Mouse (Mus musculus) liver, embryonic 16.5 days (tissue): ENCODE data around the gene Phex. TPM values are rescaled to one million over a fixed set of nuclear protein-coding genes. Genes with fewer than 3 reads are reported as not detected.

Experiments used
- ATAC-seq: fragments of 200-750 bp; cut with Nextera tagmentation; 2 replicates; pipeline ENCODE4 v1.8.0; 2017; ENCODE audit warnings: low read depth, mild to moderate bottlenecking, moderate number of reproducible peaks, moderate library complexity
- H3K27ac ChIP-seq: fragments of 300-500 bp; sonication (generic); 2 replicates; pipeline ENCODE4 v1.5.1; 2014; ENCODE audit warnings: mild to moderate bottlenecking, low read length
- H3K27me3 ChIP-seq: fragments of 300-500 bp; sonication (generic); 2 replicates; pipeline ENCODE4 v1.6.1; 2014; ENCODE audit warnings: low read depth, low read length, mixed read lengths; ENCODE audit not compliant: control insufficient read depth, insufficient read depth
- H3K36me3 ChIP-seq: fragments of 300-500 bp; sonication (generic); 2 replicates; pipeline ENCODE4 v1.6.1; 2014; ENCODE audit warnings: mild to moderate bottlenecking; ENCODE audit not compliant: control insufficient read depth, insufficient read depth
- H3K4me1 ChIP-seq: fragments of 300-500 bp; sonication (generic); 2 replicates; pipeline ENCODE4 v1.6.1; 2014; ENCODE audit warnings: low read depth, low read length, mixed read lengths; ENCODE audit not compliant: control insufficient read depth
- H3K4me2 ChIP-seq: fragments of 300-500 bp; sonication (generic); 2 replicates; pipeline ENCODE4 v1.6.1; 2014; ENCODE audit warnings: low read depth, low read length, mixed read lengths
- H3K4me3 ChIP-seq: fragments of 300-500 bp; sonication (generic); 2 replicates; pipeline ENCODE4 v1.5.1; 2014; ENCODE audit warnings: low read depth, mild to moderate bottlenecking, low read length
- H3K9ac ChIP-seq: fragments of 300-500 bp; sonication (generic); 2 replicates; pipeline ENCODE4 v1.6.1; 2014; ENCODE audit warnings: low read depth, low read length
- H3K9me3 ChIP-seq: fragments of 300-500 bp; sonication (generic); replicated peaks from 2 replicates; pipeline ENCODE4 v1.6.1; 2016; ENCODE audit warnings: low read length; ENCODE audit not compliant: control insufficient read depth
- WGBS: fragments of 180-500 bp; shearing (Covaris S2); extraction: QIAGEN DNeasy Blood & Tissue Kit; methylation state at CpG from one replicate; pipeline ENCODE4 v1.1.7; 2014; ENCODE audit not compliant: insufficient replicate concordance; 5-methylcytosine and 5-hydroxymethylcytosine counted together
- microRNA-seq: library from miRNA; unstranded; fragments of <30 nt; microRNA quantifications from one replicate; pipeline ENCODE4, GENCODE M21; 2016
- polyA plus RNA-seq: library from polyadenylated mRNA; unstranded; fragments of >200 nt; fragmentation: Nextera tagmentation; extraction: Ambion mirVana; gene quantifications from 2 replicates; pipeline ENCODE4 v1.2.1, GENCODE M21; 2015

The Phex gene
- polyA plus RNA-seq, 1 experiment from 2014 or later = not detected

GRCm38 (mm10) chrX:157164142-157164541, 251.0 kb downstream of the Phex start:
- Histone ChIP-seq H3K4me3 (no peak overlapping the region), H3K9ac (no peak overlapping the region), H3K9me3 (no peaks in the 10 kb centered on the region), H3K36me3 (no peaks in the 10 kb centered on the region), H3K4me2 (no peak overlapping the region), H3K27ac (no peak overlapping the region), H3K4me1 (no peaks in the 10 kb centered on the region), H3K27me3 (no peaks in the 10 kb centered on the region)
- no peak for ATAC-seq
- WGBS = 50% methylated on average over 3 of the region's 3 CpGs

DNA sequence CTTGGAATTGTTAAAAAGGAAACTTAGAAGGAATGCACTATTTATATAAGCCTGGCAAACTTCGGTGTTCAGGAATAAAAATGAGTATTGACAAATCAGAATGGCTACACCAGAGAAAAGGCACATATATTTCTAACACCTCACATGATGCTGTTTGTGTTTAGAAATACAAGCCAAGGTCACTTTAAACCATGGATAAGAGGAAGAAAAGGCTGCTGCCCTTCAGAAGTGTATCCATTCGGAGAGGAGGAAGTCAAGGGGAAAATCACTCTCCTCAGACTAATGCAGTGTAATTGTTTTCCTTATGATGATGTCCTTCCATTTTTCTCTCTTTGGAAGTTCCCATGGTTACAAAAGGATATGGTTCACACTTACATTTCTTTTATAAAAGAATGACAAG, 251.7 kb downstream of the Phex start:
- WGBS = 53% methylated on average over 2 of the region's 2 CpGs
- no peak for ATAC-seq
- no peak overlapping the region for H3K4me3 ChIP-seq
- H3K9ac ChIP-seq = no peak overlapping the region
- H3K27ac ChIP-seq = no peak overlapping the region
- H3K4me1 ChIP-seq = no peaks in the 10 kb centered on the region
- no peak overlapping the region for H3K4me2 ChIP-seq
- no peaks in the 10 kb centered on the region for H3K36me3 ChIP-seq
- no peaks in the 10 kb centered on the region for H3K27me3 ChIP-seq
- H3K9me3 ChIP-seq = no peaks in the 10 kb centered on the region

DNA sequence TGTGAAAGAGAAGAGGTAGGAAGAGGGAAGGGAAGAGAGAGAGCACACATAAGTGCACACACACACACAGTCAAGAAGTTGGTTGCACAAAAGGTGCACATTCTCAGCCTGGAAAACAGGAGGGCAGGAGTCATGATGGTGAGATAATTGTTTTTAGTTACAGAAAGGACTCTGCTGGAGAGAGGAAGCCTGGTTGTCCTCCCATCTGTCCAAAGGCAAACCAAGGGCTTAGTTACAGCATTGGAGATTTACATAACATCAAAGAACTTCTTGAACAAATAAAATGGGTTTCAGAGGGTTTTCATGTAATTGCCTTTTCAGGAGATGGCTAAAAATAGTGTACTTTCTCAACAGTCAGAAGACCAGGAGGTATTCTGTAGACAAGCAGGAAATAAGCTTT, 270.4 kb downstream of the Phex start:
- Histone ChIP-seq H3K4me2 (no peak overlapping the region), H3K27ac (no peak overlapping the region), H3K9me3 (no peaks in the 10 kb centered on the region), H3K27me3 (no peaks in the 10 kb centered on the region), H3K36me3 (no peaks in the 10 kb centered on the region), H3K4me3 (no peak overlapping the region), H3K4me1 (no peaks in the 10 kb centered on the region), H3K9ac (no peak overlapping the region)
- no peak for ATAC-seq

- Histone ChIP-seq H3K4me2 (no peak overlapping the region), H3K9ac (no peak overlapping the region), H3K9me3 (no peaks in the 10 kb centered on the region), H3K4me1 (no peaks in the 10 kb centered on the region), H3K4me3 (no peak overlapping the region), H3K27ac (no peak overlapping the region), H3K27me3 (no peaks in the 10 kb centered on the region), H3K36me3 (no peaks in the 10 kb centered on the region)
- WGBS = 60% methylated on average over 6 of the region's 6 CpGs
- no peak for ATAC-seq
Measured at GRCm38 (mm10) chrX:157139601-157140000, 275.5 kb downstream of the Phex start.

Small RNAs within 50 kb of the gene (microRNA-seq; reads per million reads assigned to microRNA genes)
- gene Gm23798 = not detected

Other genes starting within 250 kb of the Phex start
- 12.5 and 12.9 TPM in 2 replicates for gene Sms, start 77.0 kb upstream of the Phex start, polyA plus RNA-seq
- 0.86 and 1.1 TPM in 2 replicates for gene Yy2, start 153.7 kb upstream of the Phex start, polyA plus RNA-seq
- gene Mbtps2, start 183.4 kb upstream of the Phex start, polyA plus RNA-seq = 4.1 and 4.3 TPM in 2 replicates